Mouse (Mus musculus) urinary bladder, adult 2 months (tissue): ENCODE data around the gene Prl3d1. TPM values are rescaled to one million over a fixed set of nuclear protein-coding genes. Genes with fewer than 3 reads are reported as not detected.
"Not testable (repeated sequence)": the region's sequence is repeated elsewhere in the genome, so short reads cannot be mapped to it uniquely, and the experiment has no call there.

ENCODE experiments used
- DNase-seq: peaks from one replicate; pipeline ENCODE4 v3.0.0; 2022; ENCODE audit warnings: low spot score
- polyA plus RNA-seq: library from polyadenylated mRNA; depleted of rRNA; stranded (reverse); fragments of >200 nt; gene quantifications from 2 replicates; pipeline ENCODE4 v1.2.3, GENCODE M21; 2012; rRNA removed

Gene Prl3d1
- polyA plus RNA-seq: not detected in 2 replicates

GRCm38 (mm10) chr13:27093890-27094289 lies at the start of gene Prl3d1:
TSS of gene Prl3d1 (plus strand) at chr13:27094190.
- DNase-seq: not testable (repeated sequence)

- no peak for DNase-seq
Observed at GRCm38 (mm10) chr13:27057270-27057669, 36.7 kb upstream of the Prl3d1 start, which contains the start of gene Prl. TSS of gene Prl (plus strand) at chr13:27057570.

- no peak for DNase-seq
Observed at GRCm38 (mm10) chr13:27059177-27059576, 34.8 kb upstream of the Prl3d1 start.

GRCm38 (mm10) chr13:27121398-27121797 lies 27.4 kb downstream of the Prl3d1 start, which contains the start of gene Prl3d2:
TSS of gene Prl3d2 (plus strand) at chr13:27121698.
- DNase-seq: not testable (repeated sequence)

GRCm38 (mm10) chr13:27148264-27148663 lies 54.3 kb downstream of the Prl3d1 start:
- no peak for DNase-seq

Other genes with a start within 250 kb of the Prl3d1 start
- not detected in 2 replicates for gene Prl, start 36.6 kb upstream of the Prl3d1 start, polyA plus RNA-seq
- gene Prl3d2, start 27.5 kb downstream of the Prl3d1 start, polyA plus RNA-seq: not detected in 2 replicates
- not detected in 2 replicates for gene Prl3d3, start 62.6 kb downstream of the Prl3d1 start, polyA plus RNA-seq
- gene Prl3c1, start 102.5 kb downstream of the Prl3d1 start, polyA plus RNA-seq: not detected in 2 replicates
- 0.22 TPM in 1 of 2 replicates, not detected in the other for gene Prl3b1, start 147.7 kb downstream of the Prl3d1 start, polyA plus RNA-seq
- gene Prl3a1, start 165.2 kb downstream of the Prl3d1 start, polyA plus RNA-seq: not detected in 2 replicates
- not detected in 2 replicates for gene Prl6a1, start 218.4 kb downstream of the Prl3d1 start, polyA plus RNA-seq